Mouse (Mus musculus): ENCODE measurements around the gene Zcchc2. TPM values are rescaled to one million over a fixed set of nuclear protein-coding genes. Genes with fewer than 3 reads are reported as not detected.

The Zcchc2 gene
- polyA plus RNA-seq, 1 experiment from 2014 or later = 2.3 TPM

- no peaks in the 10 kb centered on the region for H3K27me3 ChIP-seq (replicated peaks; ENCODE audit: low read depth, poor library complexity, severe bottlenecking)
- 75% methylated on average over 10 of the region's 10 CpGs for WGBS
- H3K4me3 ChIP-seq = no peak overlapping the region
- H3K36me3 ChIP-seq (replicated peaks) = no peaks in the 10 kb centered on the region
- DNase-seq (ENCODE audit: low spot score) = no peak
- H3K9me3 ChIP-seq = no peaks in the 10 kb centered on the region
- no peak overlapping the region for H3K27ac ChIP-seq (replicated peaks)
- peaks cover 8% of the 10 kb centered on the region; the same call in 1 of the 2 replicates for H3K4me1 ChIP-seq
Observed at GRCm38 (mm10) chr1:105971490-105972170, 18.6 kb upstream of the Zcchc2 start.

GRCm38 (mm10) chr1:105974023-105974422, 16.2 kb upstream of the Zcchc2 start:
- no peak overlapping the region for H3K4me3 ChIP-seq
- H3K4me1 ChIP-seq = peaks cover 8% of the 10 kb centered on the region; the same call in 1 of the 2 replicates
- H3K27me3 ChIP-seq (replicated peaks; ENCODE audit: low read depth, poor library complexity, severe bottlenecking) = no peaks in the 10 kb centered on the region
- no peak for DNase-seq (ENCODE audit: low spot score)
- H3K36me3 ChIP-seq (replicated peaks) = no peaks in the 10 kb centered on the region
- 70% methylated on average over 2 of the region's 2 CpGs for WGBS
- H3K27ac ChIP-seq (replicated peaks) = peak overlapping the region; percentile 44; the same call in 1 of the 2 replicates
- H3K9me3 ChIP-seq = no peaks in the 10 kb centered on the region

DNA sequence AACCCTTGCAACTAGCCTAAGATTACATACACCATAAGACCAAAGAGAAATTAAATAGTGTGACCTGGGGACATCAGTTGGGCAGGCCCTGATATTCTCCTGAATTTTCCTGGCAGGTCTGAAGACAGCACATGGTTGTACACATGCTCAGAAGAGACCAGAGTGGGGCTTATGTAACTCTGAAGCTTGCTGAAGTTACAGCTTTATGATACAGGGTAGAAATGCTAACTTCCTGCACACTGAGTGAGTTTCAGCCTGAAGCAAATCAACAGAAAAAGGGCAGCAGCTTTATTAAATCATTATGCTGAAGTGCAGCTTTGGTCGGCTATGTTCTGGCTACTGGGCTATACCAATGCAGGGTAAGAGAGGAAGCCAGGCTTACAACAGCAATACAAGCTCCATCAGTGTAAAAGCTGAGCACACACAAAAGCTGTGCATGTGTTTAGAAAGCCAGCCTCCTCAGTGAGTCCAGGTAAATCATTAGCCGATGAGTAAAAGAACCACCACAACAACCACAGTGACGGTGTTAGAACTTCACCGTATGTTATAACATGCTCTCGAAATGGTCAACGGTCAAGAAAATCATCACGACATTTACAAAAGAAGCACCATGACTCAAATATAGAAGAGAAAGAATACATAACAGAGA, 12.6 kb upstream of the Zcchc2 start:
- Histone ChIP-seq H3K36me3 (replicated peaks) (no peaks in the 10 kb centered on the region), H3K27me3 (replicated peaks; ENCODE audit: low read depth, poor library complexity, severe bottlenecking) (no peaks in the 10 kb centered on the region)

GRCm38 (mm10) chr1:105980849-105981610, 9.2 kb upstream of the Zcchc2 start:
- Histone ChIP-seq H3K4me3 (no peak overlapping the region), H3K36me3 (replicated peaks) (no peaks in the 10 kb centered on the region), H3K9me3 (no peaks in the 10 kb centered on the region), H3K4me1 (peaks cover 5% of the 10 kb centered on the region), H3K27ac (replicated peaks) (no peak overlapping the region), H3K27me3 (replicated peaks; ENCODE audit: low read depth, poor library complexity, severe bottlenecking) (no peaks in the 10 kb centered on the region)
- no peak for DNase-seq (ENCODE audit: low spot score)
- 60% methylated on average over 6 of the region's 6 CpGs for WGBS

More for the DNA sequence above, 12.6 kb upstream of the Zcchc2 start:
- Histone ChIP-seq H3K4me1 (peaks cover 10% of the 10 kb centered on the region), H3K27ac (replicated peaks) (no peak overlapping the region), H3K4me3 (no peak overlapping the region), H3K9me3 (no peaks in the 10 kb centered on the region)
- no peak for DNase-seq (ENCODE audit: low spot score)
- WGBS = 91% methylated on average over 7 of the region's 7 CpGs

DNA sequence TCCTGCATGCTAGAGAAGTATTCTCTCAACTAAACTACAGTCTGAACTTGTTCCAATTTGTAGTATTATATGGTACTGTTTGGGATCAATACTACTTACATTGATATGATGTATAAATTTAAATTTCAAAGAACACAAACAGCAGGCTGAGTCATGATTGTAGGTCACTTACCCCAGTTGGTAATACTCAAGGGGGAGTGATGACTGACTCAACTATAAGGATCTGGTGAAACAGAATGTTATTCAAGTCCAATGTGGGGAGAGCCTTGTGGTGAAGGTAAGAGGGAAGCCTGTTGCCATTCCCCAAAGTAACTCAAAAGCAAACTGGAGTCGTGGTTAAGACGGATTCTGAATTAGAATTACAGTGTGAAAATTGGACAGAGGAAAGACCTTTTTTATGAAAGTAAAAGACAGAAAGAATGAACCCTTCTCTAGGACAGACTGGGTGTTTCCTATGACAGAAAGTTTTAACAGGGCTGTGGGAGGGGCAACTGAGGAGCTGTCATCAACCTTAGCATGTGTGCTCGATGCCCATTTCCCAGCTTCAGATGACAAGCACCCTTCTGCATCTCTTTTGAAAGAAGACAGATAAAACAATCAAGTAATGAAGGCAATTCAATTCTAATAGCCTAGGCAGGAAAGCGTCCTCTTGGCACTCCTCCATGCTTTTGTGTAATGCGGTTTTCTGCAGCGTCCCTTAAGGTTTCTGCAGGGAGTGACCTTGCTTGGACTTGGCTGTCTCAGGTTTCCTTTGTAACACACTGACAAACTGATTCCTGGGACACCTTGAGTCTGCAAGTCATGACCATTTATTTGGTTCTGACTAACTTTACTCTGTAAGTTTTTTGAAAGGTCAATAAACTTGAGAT, 7.5 kb upstream of the Zcchc2 start:
- 80% methylated on average over 6 of the region's 6 CpGs for WGBS
- Histone ChIP-seq H3K9me3 (no peaks in the 10 kb centered on the region), H3K36me3 (replicated peaks) (no peaks in the 10 kb centered on the region), H3K27me3 (replicated peaks; ENCODE audit: low read depth, poor library complexity, severe bottlenecking) (no peaks in the 10 kb centered on the region), H3K4me3 (no peak overlapping the region), H3K4me1 (peaks cover 5% of the 10 kb centered on the region), H3K27ac (replicated peaks) (no peak overlapping the region)
- no peak for DNase-seq (ENCODE audit: low spot score)

GRCm38 (mm10) chr1:105984172-105984571, 6.0 kb upstream of the Zcchc2 start:
- Histone ChIP-seq H3K9me3 (no peaks in the 10 kb centered on the region), H3K4me3 (no peak overlapping the region), H3K27me3 (replicated peaks; ENCODE audit: low read depth, poor library complexity, severe bottlenecking) (no peaks in the 10 kb centered on the region), H3K36me3 (replicated peaks) (no peaks in the 10 kb centered on the region), H3K4me1 (peaks cover 5% of the 10 kb centered on the region), H3K27ac (replicated peaks) (no peak overlapping the region)
- WGBS = 96% methylated on average over 3 of the region's 3 CpGs
- no peak for DNase-seq (ENCODE audit: low spot score)

GRCm38 (mm10) chr1:105988171-105988570, 2.0 kb upstream of the Zcchc2 start:
- no peaks in the 10 kb centered on the region for H3K9me3 ChIP-seq
- H3K27ac ChIP-seq (replicated peaks) = no peak overlapping the region
- H3K27me3 ChIP-seq (replicated peaks; ENCODE audit: low read depth, poor library complexity, severe bottlenecking) = peaks cover 13% of the 10 kb centered on the region; the same call in 1 of the 2 replicates
- DNase-seq (ENCODE audit: low spot score) = no peak
- 71% methylated on average over 3 of the region's 3 CpGs for WGBS
- no peaks in the 10 kb centered on the region for H3K36me3 ChIP-seq (replicated peaks)
- H3K4me1 ChIP-seq = peaks cover 27% of the 10 kb centered on the region
- H3K4me3 ChIP-seq = no peak overlapping the region

- 76% methylated on average over 14 of the region's 14 CpGs for WGBS
- Histone ChIP-seq H3K27ac (replicated peaks) (no peak overlapping the region), H3K4me3 (peak overlapping the region; percentile 88), H3K4me1 (peaks cover 36% of the 10 kb centered on the region), H3K27me3 (replicated peaks; ENCODE audit: low read depth, poor library complexity, severe bottlenecking) (peaks cover 14% of the 10 kb centered on the region; the same call in 1 of the 2 replicates), H3K9me3 (no peaks in the 10 kb centered on the region), H3K36me3 (replicated peaks) (no peaks in the 10 kb centered on the region)
- DNase-seq (ENCODE audit: low spot score) = no peak
Observed at GRCm38 (mm10) chr1:105988903-105989639, 1.1 kb upstream of the Zcchc2 start.

DNA sequence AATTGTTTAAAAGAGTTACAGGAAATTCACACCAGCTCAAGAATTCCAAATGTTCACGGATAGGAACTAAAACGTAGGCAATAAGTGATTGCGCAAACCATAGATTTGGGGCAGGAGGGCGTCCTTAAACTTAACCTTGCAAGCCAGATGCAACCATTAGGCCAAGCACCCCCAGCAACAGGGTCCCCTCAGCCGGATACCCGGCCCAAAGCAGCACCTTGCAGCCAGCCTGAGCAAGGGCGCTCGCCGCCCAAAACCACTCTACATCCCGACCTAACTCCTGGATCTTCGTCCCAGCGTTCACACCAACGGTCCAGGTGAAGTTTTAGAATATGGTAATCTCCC, 594 bp upstream of the Zcchc2 start:
- no peak for DNase-seq (ENCODE audit: low spot score)
- peaks cover 14% of the 10 kb centered on the region; the same call in 1 of the 2 replicates for H3K27me3 ChIP-seq (replicated peaks; ENCODE audit: low read depth, poor library complexity, severe bottlenecking)
- no peaks in the 10 kb centered on the region for H3K36me3 ChIP-seq (replicated peaks)
- peaks cover 42% of the 10 kb centered on the region for H3K4me1 ChIP-seq
- H3K9me3 ChIP-seq = no peaks in the 10 kb centered on the region
- peak overlapping the region; percentile 91 for H3K27ac ChIP-seq (replicated peaks)
- peak overlapping the region; percentile 88 for H3K4me3 ChIP-seq
- 1% methylated on average over 13 of the region's 13 CpGs for WGBS

DNA sequence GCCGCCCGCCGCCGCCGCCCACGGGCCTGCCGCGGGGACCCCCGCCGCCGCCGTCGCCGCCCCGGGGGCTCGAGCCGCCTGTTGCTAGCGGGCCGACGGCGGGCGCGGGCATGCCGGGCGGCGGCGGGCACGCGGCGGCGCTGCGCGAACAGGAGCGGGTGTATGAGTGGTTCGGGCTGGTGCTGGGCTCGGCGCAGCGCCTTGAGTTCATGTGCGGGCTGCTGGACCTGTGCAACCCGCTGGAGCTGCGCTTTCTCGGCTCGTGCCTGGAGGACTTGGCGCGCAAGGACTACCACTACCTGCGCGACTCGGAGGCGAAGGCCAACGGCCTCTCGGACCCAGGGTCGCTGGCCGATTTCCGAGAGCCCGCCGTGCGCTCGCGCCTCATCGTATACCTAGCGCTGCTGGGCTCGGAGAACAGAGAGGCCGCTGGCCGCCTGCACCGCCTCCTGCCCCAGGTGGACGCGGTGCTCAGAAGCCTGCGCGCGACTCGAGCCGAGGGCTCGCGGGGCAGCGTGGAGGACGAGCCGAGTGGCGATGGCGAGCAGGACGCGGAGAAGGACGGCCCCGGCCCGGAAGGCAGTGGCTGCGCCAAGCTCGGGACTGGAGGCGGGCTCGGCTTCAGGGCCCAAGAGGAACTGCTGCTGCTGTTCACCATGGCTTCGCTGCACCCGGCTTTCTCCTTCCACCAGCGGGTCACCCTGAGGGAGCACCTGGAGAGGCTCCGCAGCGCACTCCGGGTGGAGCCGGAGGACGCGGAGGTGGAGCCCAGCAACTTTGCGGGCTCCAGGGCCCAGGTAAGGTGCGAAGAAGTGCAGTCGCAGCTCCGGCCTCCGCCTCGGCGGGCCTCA, 930 bp downstream of the Zcchc2 start:
- peaks cover 43% of the 10 kb centered on the region for H3K4me1 ChIP-seq
- H3K27ac ChIP-seq (replicated peaks) = peak overlapping the region; percentile 91
- DNase-seq (ENCODE audit: low spot score) = peak; percentile 75
- no peaks in the 10 kb centered on the region for H3K9me3 ChIP-seq
- peaks cover 14% of the 10 kb centered on the region; the same call in 1 of the 2 replicates for H3K27me3 ChIP-seq (replicated peaks; ENCODE audit: low read depth, poor library complexity, severe bottlenecking)
- WGBS = 3% methylated on average over 104 of the region's 104 CpGs
- H3K36me3 ChIP-seq (replicated peaks) = no peaks in the 10 kb centered on the region
- peak overlapping the region; percentile 88 for H3K4me3 ChIP-seq
